Mouse (Mus musculus): ENCODE results near the gene Hbp1. TPM values are rescaled to one million over a fixed set of nuclear protein-coding genes. Genes with fewer than 3 reads are reported as not detected.

Gene Hbp1
- polyA plus RNA-seq, 1 experiment from 2014 or later: 89.2 TPM

DNA sequence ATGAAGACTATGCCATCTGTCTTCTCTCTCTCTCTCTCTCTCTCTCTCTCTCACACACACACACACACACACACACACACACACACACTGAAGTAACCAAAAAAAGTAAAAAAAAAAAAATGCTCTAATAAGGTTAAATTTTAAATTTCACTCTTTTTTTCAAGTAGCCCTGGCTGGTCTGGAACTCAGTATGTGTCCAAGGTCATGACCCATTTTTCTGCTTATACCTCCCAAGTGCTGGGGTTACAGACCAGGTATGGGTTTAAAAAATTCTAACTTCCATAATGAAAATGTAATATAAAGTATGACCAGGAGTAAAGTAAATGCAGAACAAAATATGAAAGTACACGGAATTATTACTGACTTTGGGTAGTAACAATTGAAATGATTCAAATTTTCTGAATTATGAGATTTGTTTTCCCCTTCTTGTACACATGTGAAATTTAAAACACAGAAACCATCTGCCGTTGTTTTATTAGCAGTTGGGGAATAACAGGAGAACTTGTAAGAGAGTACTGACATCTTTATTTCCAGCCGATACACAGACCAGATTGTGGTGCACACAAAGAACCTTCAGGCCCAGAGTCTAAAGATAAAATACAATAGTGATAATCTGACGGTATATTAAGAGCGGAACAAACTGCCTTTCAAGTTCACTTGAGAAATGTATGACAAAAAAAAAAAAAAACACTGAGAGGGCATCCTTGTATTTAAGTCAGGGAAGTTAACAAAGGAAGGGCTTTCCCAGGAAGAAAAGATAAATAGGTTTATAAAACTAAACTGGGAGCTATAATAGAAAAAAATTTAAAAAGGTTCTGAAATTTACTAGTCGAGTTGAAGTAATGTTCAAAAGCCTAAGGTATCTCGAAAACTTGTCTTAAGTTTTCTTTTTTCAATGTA lies 2.0 kb downstream of the Hbp1 start:
- ATAC-seq: no peak
- 25% methylated on average over 7 of the region's 7 CpGs for WGBS
- peak overlapping the region; percentile 63 for H3K4me2 ChIP-seq (replicated peaks)

DNA sequence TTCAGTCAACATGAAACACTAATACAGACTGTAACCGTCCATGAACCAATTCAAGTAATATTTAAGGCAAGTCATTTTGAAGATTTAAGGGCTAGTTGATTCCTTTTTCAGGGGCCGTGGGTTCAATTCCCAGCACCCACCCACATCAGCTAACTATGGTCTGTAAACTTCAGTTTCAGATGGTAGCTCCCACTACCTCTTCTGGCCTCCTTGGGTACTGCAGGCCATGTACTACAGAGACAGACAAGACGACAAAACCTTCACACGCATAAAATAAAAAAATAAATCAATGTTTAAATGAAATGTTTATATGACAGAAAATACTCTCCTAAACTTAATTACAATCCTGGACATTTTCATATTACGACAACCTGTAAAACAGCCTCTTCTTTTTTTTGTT lies 2.9 kb downstream of the Hbp1 start:
- no peaks in the 10 kb centered on the region for H3K4me1 ChIP-seq (replicated peaks)
- no peak overlapping the region for H3K9ac ChIP-seq
- ATAC-seq: no peak
- H3K9me3 ChIP-seq: no peaks in the 10 kb centered on the region
- H3K36me3 ChIP-seq: no peaks in the 10 kb centered on the region
- H3K4me3 ChIP-seq (replicated peaks): no peak overlapping the region
- no peak overlapping the region for H3K4me2 ChIP-seq (replicated peaks)
- 87% methylated on average over 5 of the region's 5 CpGs for WGBS
- H3K27ac ChIP-seq: no peak overlapping the region
- H3K27me3 ChIP-seq (replicated peaks): no peaks in the 10 kb centered on the region

More for the DNA sequence above, 2.0 kb downstream of the Hbp1 start:
- H3K27me3 ChIP-seq (replicated peaks): no peaks in the 10 kb centered on the region
- peak overlapping the region; percentile 83 for H3K9ac ChIP-seq
- peak overlapping the region; percentile 98; the same call in 1 of the 2 replicates for H3K27ac ChIP-seq
- H3K4me3 ChIP-seq (replicated peaks): peak overlapping the region; percentile 88
- H3K36me3 ChIP-seq: no peaks in the 10 kb centered on the region
- no peaks in the 10 kb centered on the region for H3K4me1 ChIP-seq (replicated peaks)
- H3K9me3 ChIP-seq: no peaks in the 10 kb centered on the region

DNA sequence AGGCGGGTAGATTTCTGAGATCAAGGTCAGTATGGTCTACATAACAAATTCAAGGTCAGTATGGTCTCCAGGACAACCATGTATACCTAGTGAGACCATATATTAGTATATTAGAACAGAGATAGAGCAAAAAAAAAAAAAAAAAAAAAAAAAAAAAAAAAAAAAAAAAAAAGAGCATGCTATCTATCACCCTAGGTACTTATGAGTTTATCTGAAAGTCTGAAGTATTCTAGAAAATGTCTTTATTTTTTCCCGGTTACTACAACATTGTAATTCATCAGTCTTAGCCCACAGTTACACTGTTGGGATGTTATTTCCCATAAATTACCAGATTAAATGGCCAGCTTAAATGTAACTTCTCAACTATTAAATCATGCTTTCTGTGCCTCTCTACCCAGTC lies 5.9 kb downstream of the Hbp1 start:
- no peaks in the 10 kb centered on the region for H3K27me3 ChIP-seq (replicated peaks)
- H3K27ac ChIP-seq: no peak overlapping the region
- ATAC-seq: no peak
- no peaks in the 10 kb centered on the region for H3K9me3 ChIP-seq
- 0 out of 2 replicates have a peak, but pooled peaks cover 3% of the 10 kb centered on the region for H3K36me3 ChIP-seq
- H3K4me2 ChIP-seq (replicated peaks): no peak overlapping the region
- H3K9ac ChIP-seq: no peak overlapping the region
- no peak overlapping the region for H3K4me3 ChIP-seq (replicated peaks)
- 79% methylated on average over 2 of the region's 2 CpGs for WGBS
- H3K4me1 ChIP-seq (replicated peaks): no peaks in the 10 kb centered on the region

- ATAC-seq: no peak
Measured at GRCm38 (mm10) chr12:31943020-31943654, 7.2 kb downstream of the Hbp1 start.

GRCm38 (mm10) chr12:31939026-31939425 lies 11.3 kb downstream of the Hbp1 start:
- peaks cover 10% of the 10 kb centered on the region; the same call in 1 of the 2 replicates for H3K36me3 ChIP-seq
- no peak for ATAC-seq
- H3K4me3 ChIP-seq (replicated peaks): no peak overlapping the region
- no peak overlapping the region for H3K4me2 ChIP-seq (replicated peaks)
- no peaks in the 10 kb centered on the region for H3K4me1 ChIP-seq (replicated peaks)
- no peaks in the 10 kb centered on the region for H3K9me3 ChIP-seq
- no peaks in the 10 kb centered on the region for H3K27me3 ChIP-seq (replicated peaks)
- H3K9ac ChIP-seq: no peak overlapping the region
- no peak overlapping the region for H3K27ac ChIP-seq

More at GRCm38 (mm10) chr12:31943020-31943654, 7.2 kb downstream of the Hbp1 start:
- no peaks in the 10 kb centered on the region for H3K27me3 ChIP-seq (replicated peaks)
- H3K36me3 ChIP-seq: peaks cover 7% of the 10 kb centered on the region; the same call in 1 of the 2 replicates
- no peaks in the 10 kb centered on the region for H3K9me3 ChIP-seq
- H3K4me2 ChIP-seq (replicated peaks): no peak overlapping the region
- no peaks in the 10 kb centered on the region for H3K4me1 ChIP-seq (replicated peaks)
- H3K9ac ChIP-seq: no peak overlapping the region
- no peak overlapping the region for H3K4me3 ChIP-seq (replicated peaks)
- H3K27ac ChIP-seq: no peak overlapping the region
- 91% methylated on average over 4 of the region's 4 CpGs for WGBS

DNA sequence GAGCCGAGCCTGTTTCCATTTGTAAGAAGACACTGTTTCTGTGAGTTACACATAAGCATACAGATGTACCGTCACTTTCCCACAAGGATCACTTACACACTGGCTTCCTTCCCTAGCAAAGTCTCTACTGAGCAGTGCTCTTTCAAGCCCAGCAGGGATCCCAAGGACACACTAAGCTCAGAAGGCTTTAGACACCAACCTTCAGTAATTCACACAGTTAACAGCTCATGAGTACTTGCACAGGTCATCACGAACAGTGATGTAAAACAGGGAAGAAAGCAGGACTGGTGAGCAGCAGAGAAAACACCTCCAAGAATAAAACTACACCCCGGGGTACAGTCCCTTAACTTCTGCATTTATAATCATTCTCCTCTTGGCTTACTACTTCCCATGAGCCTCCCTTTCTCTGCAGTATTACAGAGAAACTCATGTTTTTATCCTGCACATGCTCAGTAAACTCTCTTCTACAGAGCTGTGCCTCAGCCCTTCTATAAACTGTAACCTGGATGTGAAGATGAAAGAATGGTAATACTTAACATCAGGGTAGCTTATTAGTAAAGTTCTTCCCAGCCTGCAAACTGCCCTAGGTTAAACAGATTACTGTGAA lies 11.8 kb downstream of the Hbp1 start:
- H3K9me3 ChIP-seq: no peaks in the 10 kb centered on the region
- no peaks in the 10 kb centered on the region for H3K4me1 ChIP-seq (replicated peaks)
- no peak overlapping the region for H3K4me3 ChIP-seq (replicated peaks)
- H3K9ac ChIP-seq: no peak overlapping the region
- 94% methylated on average over 4 of the region's 4 CpGs for WGBS
- ATAC-seq: no peak
- peaks cover 10% of the 10 kb centered on the region; the same call in 1 of the 2 replicates for H3K36me3 ChIP-seq
- no peaks in the 10 kb centered on the region for H3K27me3 ChIP-seq (replicated peaks)
- no peak overlapping the region for H3K27ac ChIP-seq
- H3K4me2 ChIP-seq (replicated peaks): no peak overlapping the region

- peaks cover 10% of the 10 kb centered on the region; the same call in 1 of the 2 replicates for H3K36me3 ChIP-seq
- H3K27ac ChIP-seq: no peak overlapping the region
- no peaks in the 10 kb centered on the region for H3K27me3 ChIP-seq (replicated peaks)
- H3K9ac ChIP-seq: no peak overlapping the region
- H3K4me1 ChIP-seq (replicated peaks): no peaks in the 10 kb centered on the region
- WGBS: 85% methylated on average over 3 of the region's 3 CpGs
- no peak for ATAC-seq
- no peak overlapping the region for H3K4me3 ChIP-seq (replicated peaks)
- H3K4me2 ChIP-seq (replicated peaks): no peak overlapping the region
- H3K9me3 ChIP-seq: no peaks in the 10 kb centered on the region
Measured at GRCm38 (mm10) chr12:31937613-31938012, 12.7 kb downstream of the Hbp1 start.

- ATAC-seq: no peak
- 51% methylated on average over 6 of the region's 6 CpGs for WGBS
- Histone ChIP-seq H3K4me1 (replicated peaks) (no peaks in the 10 kb centered on the region), H3K27ac (no peak overlapping the region), H3K4me2 (replicated peaks) (no peak overlapping the region), H3K9me3 (no peaks in the 10 kb centered on the region), H3K36me3 (peaks cover 10% of the 10 kb centered on the region; the same call in 1 of the 2 replicates), H3K9ac (no peak overlapping the region), H3K4me3 (replicated peaks) (no peak overlapping the region), H3K27me3 (replicated peaks) (no peaks in the 10 kb centered on the region)
Measured at GRCm38 (mm10) chr12:31936657-31937300, 13.6 kb downstream of the Hbp1 start.

DNA sequence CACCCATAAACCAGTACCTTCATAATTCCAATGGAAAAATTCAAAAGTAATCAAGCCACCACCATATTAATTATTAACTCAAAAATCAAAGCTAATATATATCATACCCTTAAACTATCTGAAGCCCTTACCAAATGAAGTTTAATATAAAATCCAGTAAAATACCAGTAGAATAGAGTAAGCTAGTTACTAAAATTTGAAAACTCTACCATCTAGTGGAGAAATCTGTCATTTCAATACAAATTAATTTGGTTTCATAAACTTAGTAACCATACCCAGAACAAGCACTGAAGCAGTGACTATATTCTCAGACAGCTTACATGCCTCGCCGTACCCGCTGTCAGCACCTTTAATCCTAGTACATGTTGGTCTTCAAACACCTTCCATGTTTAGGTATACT lies 18.5 kb downstream of the Hbp1 start:
- peaks cover 12% of the 10 kb centered on the region; the same call in 1 of the 2 replicates for H3K36me3 ChIP-seq
- 97% methylated on average over 3 of the region's 3 CpGs for WGBS
- no peaks in the 10 kb centered on the region for H3K4me1 ChIP-seq (replicated peaks)
- H3K9me3 ChIP-seq: no peaks in the 10 kb centered on the region
- no peak overlapping the region for H3K4me3 ChIP-seq (replicated peaks)
- H3K27ac ChIP-seq: no peak overlapping the region
- no peak overlapping the region for H3K9ac ChIP-seq
- no peak overlapping the region for H3K4me2 ChIP-seq (replicated peaks)
- no peak for ATAC-seq
- H3K27me3 ChIP-seq (replicated peaks): no peaks in the 10 kb centered on the region

GRCm38 (mm10) chr12:31928498-31928897 lies 21.8 kb downstream of the Hbp1 start:
- Histone ChIP-seq H3K27me3 (replicated peaks) (no peaks in the 10 kb centered on the region), H3K27ac (no peak overlapping the region), H3K4me2 (replicated peaks) (no peak overlapping the region), H3K9ac (no peak overlapping the region), H3K36me3 (peaks cover 24% of the 10 kb centered on the region), H3K4me1 (replicated peaks) (no peaks in the 10 kb centered on the region), H3K4me3 (replicated peaks) (no peak overlapping the region), H3K9me3 (no peaks in the 10 kb centered on the region)
- no peak for ATAC-seq
- 52% methylated on average over 3 of the region's 3 CpGs for WGBS

DNA sequence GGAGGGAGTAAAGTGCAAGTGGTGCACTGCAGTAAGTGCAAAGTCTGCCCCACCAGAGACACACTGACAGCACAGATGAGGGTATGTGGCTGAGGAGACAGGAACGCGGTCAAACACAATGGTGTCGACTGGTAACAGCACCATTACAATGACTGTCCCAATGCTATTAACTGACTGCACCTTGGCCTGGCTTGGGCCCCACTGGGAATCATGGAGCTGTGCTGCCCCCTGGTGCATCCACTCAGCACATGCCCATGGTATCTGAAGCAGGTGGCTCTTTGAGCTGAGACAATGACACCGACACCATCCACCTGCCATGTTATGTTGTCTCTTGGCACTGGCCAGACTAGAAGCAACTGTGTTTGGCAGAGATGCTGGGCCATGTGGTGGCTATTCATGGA lies 23.7 kb downstream of the Hbp1 start:
- Histone ChIP-seq H3K4me3 (replicated peaks) (no peak overlapping the region), H3K4me2 (replicated peaks) (no peak overlapping the region), H3K4me1 (replicated peaks) (no peaks in the 10 kb centered on the region), H3K27me3 (replicated peaks) (no peaks in the 10 kb centered on the region), H3K27ac (no peak overlapping the region), H3K36me3 (peaks cover 24% of the 10 kb centered on the region), H3K9me3 (no peaks in the 10 kb centered on the region), H3K9ac (no peak overlapping the region)
- 61% methylated on average over 4 of the region's 4 CpGs for WGBS
- ATAC-seq: peak; percentile 87

DNA sequence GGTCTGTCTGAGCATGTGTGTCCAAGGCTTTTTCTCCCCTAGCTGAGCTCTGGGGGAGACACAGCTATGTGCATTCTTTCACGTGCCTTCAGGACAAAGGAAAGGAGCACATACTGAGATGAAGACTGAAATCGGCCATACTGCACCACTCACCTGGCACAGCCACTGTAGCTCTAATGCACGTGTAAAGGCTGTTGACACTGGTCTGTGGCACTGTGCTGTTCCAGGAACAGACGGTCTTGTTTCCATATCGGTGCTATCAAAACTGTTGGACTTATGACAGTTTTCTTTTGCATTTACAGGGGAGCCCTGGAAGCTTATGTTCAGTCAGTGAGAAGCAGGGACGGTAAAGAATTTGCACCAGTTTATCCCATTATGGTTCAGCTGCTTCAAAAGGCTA lies 25.0 kb downstream of the Hbp1 start:
- WGBS: 90% methylated on average over 6 of the region's 6 CpGs
- ATAC-seq: no peak

More for the DNA sequence above, 25.0 kb downstream of the Hbp1 start:
- no peak overlapping the region for H3K9ac ChIP-seq
- H3K27me3 ChIP-seq (replicated peaks): no peaks in the 10 kb centered on the region
- H3K4me2 ChIP-seq (replicated peaks): no peak overlapping the region
- peaks cover 22% of the 10 kb centered on the region for H3K36me3 ChIP-seq
- no peak overlapping the region for H3K27ac ChIP-seq
- no peaks in the 10 kb centered on the region for H3K4me1 ChIP-seq (replicated peaks)
- H3K9me3 ChIP-seq: no peaks in the 10 kb centered on the region
- no peak overlapping the region for H3K4me3 ChIP-seq (replicated peaks)
